Mouse (Mus musculus) heart, adult 11 months (tissue): ENCODE measurements at regions not wholly inside any gene's neighbourhood (a gene's known extent, or its start where the extent isn't known, plus 50 kb on each side); places are given as distances from the start of the nearest gene placed in this dataset.

Experiments
- DNase-seq: peaks from one replicate; pipeline ENCODE4 v3.0.0; 2022

- DNase-seq = peak; percentile 84
Observed at GRCm38 (mm10) chr17:43219636-43220035, 50.5 kb upstream of the Adgrf1 start.
